Mouse (Mus musculus) common myeloid progenitor, adult 5-6 weeks (primary cell): Measurements from ENCODE around the gene Pdgfa. TPM values are rescaled to one million over a fixed set of nuclear protein-coding genes. Genes with fewer than 3 reads are reported as not detected.

ENCODE experiments used
- ATAC-seq: replicated peaks from 2 replicates; pipeline ENCODE4 v1.8.0; 2016; ENCODE audit warnings: low read depth, mild to moderate bottlenecking, moderate TSS enrichment, inconsistent platforms; ENCODE audit not compliant: poor library complexity, severe bottlenecking
- total RNA-seq: library from RNA; stranded (forward); fragments of 200-1000, 187-1606 nt; gene quantifications from 2 replicates; pipeline ENCODE4 v1.2.3, GENCODE M21; 2017

The Pdgfa gene
- total RNA-seq, 1 experiment from 2014 or later: 1.1 TPM

DNA sequence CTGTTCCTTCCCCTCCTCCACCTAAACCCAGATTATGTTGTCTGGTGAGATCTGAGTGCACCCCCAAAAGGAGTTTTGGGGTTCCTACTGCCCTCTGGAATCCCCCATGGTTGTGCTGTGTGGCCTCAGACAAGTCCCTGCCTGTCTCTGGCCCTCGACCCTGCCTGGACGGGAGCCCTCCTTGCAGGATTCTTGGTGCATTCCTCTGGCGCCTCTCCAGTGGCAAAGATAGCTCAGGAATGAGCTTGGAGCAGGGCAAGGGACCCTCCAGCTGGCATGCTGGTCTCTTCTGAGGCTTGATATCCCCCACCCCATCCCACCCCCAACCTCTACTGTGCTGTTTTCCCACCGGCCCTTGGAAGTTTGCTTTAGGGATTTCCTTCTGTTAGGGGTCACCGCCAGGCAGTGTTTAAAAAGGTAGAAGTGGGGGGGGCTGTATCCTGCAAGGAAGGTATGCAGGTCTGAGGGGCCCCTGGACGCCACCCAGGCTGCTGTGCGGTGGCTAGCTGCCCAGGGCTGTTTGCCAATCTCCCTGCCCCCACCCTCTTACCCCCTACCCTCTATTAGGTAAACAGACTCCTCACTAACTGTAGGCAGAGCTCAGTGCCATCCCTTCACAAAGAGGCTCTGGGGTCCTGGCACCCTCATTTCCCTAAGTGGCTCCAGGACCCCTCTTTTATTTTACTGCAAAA is 31.0 kb downstream of the Pdgfa start:
- ATAC-seq: no peak

GRCm38 (mm10) chr5:138965590-138965989 is 31.6 kb downstream of the Pdgfa start:
- no peak for ATAC-seq

DNA sequence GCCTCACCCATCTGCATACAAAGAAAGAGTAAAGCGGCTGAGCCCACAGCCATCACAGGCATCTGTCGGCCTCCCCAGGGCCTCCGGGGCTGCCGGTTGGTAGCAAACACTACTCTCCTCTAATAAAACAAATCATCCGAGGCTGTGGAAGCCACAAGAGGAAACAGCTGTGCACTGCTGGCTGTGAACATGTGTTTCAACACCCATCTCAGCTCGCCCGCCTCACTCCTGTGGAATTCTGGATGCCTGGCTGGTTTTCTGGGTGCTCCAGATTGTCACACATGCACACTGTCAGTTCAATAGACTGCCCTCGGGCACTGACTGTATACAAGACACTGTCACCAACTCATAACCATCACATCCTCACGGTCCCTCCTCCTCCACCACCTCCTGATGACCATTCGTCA is 40.7 kb downstream of the Pdgfa start:
- ATAC-seq: peak; percentile 68

GRCm38 (mm10) chr5:138953986-138954385 is 43.2 kb downstream of the Pdgfa start:
- no peak for ATAC-seq

DNA sequence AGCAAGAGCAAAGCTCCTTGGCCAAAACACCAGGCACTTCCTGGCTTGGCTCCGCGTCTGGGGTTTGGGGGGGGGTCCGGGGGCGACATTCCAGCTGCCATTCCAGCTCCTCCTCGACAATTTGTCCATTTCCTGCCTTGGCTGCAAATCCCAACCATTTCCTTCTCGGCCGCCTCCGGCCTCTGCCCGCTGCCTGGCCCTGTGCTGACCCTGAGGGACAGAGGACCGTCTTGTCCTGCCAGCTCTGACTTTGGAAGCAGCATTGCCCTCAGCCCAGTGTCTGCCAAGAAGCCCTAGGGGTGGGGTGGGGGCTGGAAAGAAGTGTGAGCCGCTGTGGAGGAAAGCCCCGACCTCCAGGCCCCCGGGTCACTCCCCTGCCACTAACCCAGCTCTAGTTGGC is 44.2 kb downstream of the Pdgfa start:
- ATAC-seq: no peak

- no peak for ATAC-seq
Observed at GRCm38 (mm10) chr5:138951305-138951704, 45.9 kb downstream of the Pdgfa start.

- no peak for ATAC-seq
Observed at GRCm38 (mm10) chr5:138949165-138949564, 48.0 kb downstream of the Pdgfa start.

GRCm38 (mm10) chr5:138948031-138948980 is 48.9 kb downstream of the Pdgfa start:
- ATAC-seq: 0 out of 2 replicates have a peak, but pooled peaks have one; percentile 39

GRCm38 (mm10) chr5:138947487-138947886 is 49.7 kb downstream of the Pdgfa start:
- no peak for ATAC-seq

DNA sequence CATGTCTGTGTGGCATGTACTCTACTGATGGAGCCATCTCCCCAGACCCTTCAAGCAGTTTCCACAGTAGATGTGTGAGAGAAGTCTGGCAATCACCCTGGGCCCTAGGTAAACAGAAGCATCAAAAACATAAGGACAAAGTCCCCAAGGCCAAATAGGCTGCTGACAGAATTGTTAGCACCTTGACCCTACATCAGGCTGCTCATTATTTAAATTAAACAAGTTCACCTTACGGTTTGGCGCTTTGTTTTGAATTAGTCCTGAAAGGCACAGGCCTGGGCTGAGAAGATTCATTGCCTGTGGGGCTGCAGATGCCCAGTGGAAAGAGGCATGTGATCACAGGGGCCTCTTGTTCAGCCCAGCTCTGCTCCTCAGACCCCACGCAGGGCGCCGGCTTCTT is 50.2 kb downstream of the Pdgfa start:
- ATAC-seq: no peak

DNA sequence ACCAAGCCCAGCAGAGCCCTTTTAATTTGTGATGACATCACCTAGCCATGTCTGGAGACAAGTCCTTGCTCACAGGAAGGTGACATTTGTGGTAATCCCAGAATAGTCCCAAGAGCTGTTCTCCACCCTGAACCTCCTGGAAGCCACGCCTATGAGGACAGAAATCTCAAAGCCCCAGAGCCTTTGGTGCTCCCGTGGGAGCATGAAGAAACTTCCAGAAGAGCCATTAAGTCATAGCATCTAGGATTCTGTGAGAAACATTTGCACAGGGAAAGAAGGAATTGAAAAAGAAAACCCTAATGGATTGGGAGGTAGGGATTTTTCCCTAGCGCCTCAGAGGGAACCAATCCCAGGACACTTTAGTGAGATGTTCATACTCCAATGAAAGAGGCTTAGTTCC is 52.2 kb downstream of the Pdgfa start:
- no peak for ATAC-seq

DNA sequence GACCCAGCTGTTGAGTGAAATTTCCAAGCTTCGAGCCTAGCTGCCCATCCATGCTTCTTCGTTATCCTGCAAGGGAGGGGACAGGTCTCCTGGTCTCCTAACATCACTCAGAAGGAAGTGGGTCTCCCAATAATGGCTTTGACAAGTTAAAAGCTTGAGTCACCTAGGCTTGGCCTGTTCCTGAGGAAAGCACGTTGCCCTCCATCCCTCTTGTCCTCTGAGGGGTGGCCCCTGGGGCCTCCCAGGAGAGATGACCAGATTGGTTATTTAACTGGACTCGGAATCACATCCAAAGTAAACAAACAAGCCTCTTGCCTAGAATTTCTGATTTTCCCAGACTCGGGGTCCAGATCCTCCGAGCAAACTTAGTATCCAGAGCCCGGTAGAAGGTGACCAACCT is 52.6 kb downstream of the Pdgfa start:
- ATAC-seq: no peak

DNA sequence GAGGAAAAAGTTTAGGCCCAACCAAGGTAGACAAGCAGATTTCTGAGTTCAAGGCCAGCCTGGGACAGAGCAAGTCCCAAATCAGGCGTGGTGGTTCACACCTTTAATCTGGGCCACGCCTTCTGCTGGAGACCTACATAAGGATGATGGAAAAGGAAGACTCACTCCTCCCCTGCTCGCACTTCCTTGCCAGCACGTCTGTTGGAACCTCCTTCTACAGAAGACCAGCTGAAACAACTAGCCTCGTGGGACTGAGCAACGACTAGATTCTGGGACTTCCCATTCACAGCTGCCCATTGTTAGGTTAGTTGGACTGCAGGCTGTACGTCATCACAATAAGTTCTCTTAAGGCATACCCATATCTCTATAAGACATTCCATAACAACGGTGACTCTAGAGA is 55.3 kb downstream of the Pdgfa start:
- no peak for ATAC-seq

- no peak for ATAC-seq
Observed at GRCm38 (mm10) chr5:138940576-138940975, 56.6 kb downstream of the Pdgfa start.

- no peak for ATAC-seq
Observed at GRCm38 (mm10) chr5:138938572-138939163, 58.5 kb downstream of the Pdgfa start.

DNA sequence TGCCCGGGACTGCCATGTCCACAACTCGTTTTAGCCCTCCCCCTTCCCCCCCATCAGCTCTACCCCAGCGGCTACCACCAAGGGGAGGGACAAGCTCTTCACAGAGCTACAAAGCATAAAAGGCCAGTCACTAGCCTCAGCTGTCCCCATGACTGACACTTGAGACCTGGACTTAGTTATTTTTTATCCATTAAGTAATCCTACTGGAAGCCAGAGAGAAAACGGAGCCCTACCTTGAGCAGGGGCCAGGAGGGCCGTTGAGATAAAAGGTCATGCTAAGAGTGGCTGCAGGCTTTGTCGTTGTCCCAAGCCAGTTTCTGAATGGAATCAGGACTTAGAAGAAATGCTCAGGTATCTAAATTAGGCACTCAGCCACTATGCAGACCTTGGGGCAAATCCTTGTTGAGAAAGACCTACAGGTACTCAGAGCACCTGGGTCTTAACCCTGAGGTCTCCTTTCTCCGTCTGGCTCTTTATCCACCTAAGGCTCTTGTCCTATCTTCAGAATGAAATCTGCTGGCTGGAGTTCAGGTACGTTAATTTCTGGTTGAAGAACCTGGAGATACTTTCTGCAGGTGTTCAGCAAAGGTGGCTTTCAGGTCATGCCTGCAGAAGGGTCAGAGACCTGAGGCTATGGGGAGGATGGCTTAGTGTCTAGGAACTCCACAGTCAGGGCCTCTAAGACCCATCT is 60.6 kb downstream of the Pdgfa start:
- no peak for ATAC-seq

DNA sequence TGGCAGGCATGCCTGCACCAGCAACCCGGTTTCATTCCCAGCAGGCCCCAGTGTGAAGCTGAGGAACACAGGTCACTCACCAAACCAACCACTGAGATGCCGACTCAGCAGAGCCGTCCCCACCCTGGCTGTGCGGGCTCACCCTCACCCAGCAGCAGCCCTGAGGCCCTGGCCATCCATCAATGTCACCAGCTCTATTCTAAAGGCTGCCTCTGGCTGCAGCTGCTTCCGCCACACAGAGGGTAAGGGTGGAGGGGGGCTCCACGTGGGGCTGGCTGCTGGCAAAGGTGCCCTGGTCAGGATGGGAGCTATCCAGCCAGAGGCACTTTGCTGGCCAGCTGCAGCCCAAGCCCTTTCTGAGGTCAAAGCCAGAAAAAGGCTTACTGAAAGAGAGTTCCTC is 62.6 kb downstream of the Pdgfa start:
- peak; percentile 84 for ATAC-seq

- no peak for ATAC-seq
Observed at GRCm38 (mm10) chr5:138932460-138933432, 64.4 kb downstream of the Pdgfa start.

- ATAC-seq: no peak
Observed at GRCm38 (mm10) chr5:138931836-138932235, 65.3 kb downstream of the Pdgfa start.
